Mouse (Mus musculus): Measurements from ENCODE around the gene Ube2s.

Ube2s gene

GRCm38 (mm10) chr7:4776861-4777830, 35.2 kb downstream of the Ube2s start:
- in situ Hi-C loops (cut with MboI) = no loop called here

GRCm38 (mm10) chr7:4776131-4776530, 36.3 kb downstream of the Ube2s start:
- in situ Hi-C loops (cut with MboI) = no loop called here

DNA sequence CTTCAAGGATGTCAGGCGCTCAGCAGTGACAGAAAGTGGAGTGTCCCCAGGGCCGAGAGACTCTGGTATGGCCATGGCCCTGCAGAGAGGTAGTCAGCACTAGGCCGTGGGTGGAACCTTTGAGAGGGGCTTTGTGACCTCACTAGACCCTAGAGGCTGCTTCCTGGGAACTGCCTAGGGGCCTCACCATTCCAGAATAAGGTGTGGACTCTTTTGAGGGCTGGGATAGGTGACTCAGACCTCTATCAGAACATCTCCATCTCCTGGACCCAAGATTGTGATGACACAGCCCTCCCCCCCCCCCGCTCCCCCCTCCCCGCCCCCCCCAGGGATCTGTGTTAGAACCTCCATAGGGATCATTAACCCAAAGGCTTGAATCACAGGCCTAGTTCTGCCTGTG, 41.2 kb downstream of the Ube2s start, which contains the start of gene Fam71e2:
Gene Fam71e2, minus strand, starts transcription at position 101 of the 400 bp plus-strand sequence.
- in situ Hi-C loops (cut with MboI) = no loop called here

GRCm38 (mm10) chr7:4764946-4765710, 47.3 kb downstream of the Ube2s start:
- in situ Hi-C loops (cut with MboI) = no loop called here

DNA sequence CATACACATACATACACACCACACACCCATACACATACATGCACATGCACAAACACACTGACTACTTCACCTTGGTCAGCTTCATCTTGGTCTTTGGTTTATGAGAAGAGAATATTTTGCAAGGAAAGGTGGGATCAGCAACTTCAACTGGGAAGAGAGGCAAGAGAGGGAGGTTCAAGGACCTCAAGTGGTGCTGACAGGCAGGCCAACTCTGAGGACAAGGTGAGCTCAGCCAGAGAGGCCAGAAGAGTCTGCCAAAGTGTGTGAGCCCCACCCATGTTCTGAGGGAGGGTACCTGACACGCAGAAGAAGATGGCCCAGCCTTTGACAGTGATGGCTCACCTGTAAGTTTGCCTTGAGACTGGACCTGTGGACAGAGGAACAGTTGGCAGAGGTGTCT, 52.7 kb downstream of the Ube2s start:
- in situ Hi-C loops (cut with MboI) = no loop called here

GRCm38 (mm10) chr7:4752821-4753570, 59.4 kb downstream of the Ube2s start, which contains the start of gene Cox6b2:
TSS of gene Cox6b2 (minus strand) at chr7:4753094.
- in situ Hi-C loops (cut with MboI) = no loop called here

DNA sequence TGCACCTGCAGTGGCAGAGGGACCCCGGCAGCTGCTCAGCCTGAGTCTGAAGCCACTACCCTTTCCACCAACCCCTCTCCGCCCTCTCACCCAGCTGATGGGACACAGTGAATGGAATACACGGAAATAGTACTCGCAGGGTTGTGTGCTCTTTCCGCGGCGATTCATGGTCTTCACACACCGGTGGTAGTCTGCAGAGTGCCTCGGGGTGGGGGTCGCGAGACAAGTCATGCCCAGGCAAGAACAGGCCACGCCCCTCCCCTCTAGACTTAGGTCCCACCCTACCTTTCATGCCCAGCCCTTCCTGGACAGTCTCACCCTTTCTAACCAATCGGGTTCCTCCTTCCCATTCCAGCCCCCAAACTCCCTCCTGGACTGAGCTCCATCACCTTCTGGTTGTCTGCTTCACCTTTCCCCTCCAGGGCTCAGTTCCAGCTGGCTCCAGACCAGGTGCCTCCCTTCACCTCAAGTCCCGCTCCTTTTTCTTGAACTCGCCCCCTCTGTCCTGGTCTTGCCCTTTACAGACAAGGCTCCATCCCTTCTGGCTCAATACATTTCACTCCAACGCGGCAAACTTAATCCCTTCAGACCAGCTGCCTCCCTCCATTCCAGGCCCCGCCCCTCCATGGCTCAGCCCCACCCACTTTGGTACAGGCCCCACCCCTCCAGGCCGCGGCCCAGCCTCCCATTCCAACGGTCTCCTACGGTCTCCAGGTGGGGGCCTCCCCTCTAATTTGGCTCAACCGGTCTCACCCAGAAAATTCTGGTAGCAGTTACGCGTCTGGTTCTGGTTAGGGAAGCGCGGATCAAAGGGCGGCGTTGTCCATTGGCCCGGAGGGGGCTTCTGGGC, 60.2 kb downstream of the Ube2s start:
- in situ Hi-C loops (cut with MboI) = no loop called here

DNA sequence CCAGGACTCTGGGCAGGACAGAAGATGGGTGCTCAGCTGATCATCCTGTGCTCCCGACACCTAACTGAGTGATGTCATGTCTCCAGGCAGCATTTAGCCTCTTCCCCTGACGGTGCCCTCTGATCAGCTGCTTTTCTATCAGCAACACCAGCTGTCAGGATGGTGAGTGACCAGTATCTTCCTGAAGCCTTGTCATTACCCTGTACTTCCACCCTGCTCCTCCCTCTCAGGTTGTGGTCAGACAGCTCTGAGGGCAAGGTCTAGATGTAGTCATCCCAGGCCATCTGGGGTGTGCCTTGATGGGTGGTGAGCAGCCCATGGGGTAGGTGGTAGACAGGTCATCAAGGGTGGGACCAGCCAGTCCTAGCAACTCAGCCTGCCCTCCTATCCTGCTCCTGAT, 63.2 kb downstream of the Ube2s start:
- in situ Hi-C loops (cut with MboI) = no loop called here

GRCm38 (mm10) chr7:4748321-4748720, 64.1 kb downstream of the Ube2s start:
- in situ Hi-C loops (cut with MboI) = no loop called here

DNA sequence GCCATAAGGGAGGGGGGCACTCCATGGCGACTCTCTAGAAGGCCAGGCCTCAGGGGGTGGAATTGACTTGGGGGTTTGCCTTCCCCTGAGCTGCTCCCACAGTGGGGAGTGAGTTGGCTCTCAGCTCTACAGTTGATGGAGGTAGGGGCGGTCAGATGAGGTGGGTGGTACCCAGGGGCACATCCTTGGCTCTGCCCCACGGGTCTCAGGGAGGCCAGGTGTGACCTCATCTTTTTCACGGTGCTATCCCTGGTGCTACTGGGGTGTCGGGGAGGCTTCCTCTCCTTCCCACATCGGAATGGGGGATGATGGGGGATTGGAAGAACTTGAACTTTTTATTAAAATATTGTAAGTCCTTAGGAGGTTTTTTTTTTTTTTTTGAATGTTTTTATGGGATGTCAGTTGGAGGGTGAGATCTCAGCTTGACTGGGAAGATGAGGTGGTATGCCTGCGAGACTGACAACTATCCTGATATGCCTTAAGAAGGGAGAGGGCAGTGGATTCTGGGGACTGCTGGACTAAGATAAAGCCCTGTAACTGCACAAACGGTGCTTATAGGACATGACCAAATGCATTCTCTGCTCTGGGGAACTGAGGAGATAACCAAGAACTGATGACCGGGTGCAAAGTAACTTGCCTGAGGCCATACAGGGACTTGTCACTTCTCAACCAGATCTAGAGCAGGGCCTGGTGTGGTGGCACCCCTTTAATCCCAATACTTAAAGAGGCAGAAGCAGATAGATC, 65.1 kb downstream of the Ube2s start:
- in situ Hi-C loops (cut with MboI) = no loop called here

DNA sequence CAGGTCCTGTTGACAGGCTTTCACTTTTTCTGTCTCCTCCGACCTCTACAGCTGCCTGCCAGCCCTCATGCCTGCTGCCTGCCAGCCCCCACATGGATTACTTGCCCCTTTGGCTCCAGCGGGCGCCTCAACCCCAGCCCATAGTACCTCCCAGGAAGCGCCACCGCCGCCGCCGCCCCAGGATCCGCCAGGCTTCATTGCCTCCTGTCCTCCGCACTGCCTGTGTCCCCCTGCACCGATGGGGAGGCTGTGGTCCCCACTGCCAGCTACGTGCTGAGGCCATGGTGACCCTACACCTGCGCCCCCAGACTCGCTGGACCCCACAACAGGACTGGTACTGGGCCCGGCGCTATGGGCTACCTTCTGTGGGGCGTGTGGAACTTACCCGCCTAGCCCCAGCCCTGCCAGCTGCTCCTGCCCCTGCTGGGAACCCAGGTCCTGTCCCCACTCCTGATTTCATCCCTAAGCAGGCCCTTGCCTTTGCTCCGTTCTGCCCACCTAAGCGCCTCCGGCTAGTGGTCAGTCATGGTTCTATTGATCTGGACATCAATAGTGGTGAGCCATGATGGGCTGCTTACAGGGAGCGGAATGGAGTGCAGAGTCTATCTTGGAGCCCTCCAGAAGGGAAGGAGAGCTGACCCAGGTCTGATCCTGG, 65.9 kb downstream of the Ube2s start:
- in situ Hi-C loops (cut with MboI) = no loop called here

DNA sequence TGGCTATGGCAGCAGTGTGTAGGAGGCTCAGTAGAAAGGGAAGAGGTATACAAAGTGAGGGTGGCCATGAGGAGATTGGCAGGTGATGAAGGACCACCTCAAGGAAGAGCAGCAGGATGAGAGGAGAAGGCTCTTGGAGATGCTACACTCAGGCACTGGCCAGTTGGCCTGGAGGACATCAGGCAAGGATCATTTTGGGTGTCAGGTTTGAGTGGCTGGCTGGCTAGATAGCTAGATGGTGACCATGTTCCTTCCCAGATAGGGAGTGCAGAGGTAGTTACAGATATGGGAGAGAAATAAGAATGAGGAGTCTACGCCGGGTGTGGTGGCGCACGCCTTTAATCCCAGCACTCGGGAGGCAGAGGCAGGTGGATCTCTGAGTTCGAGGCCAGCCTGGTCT, 67.5 kb downstream of the Ube2s start:
- in situ Hi-C loops (cut with MboI) = no loop called here

Data from mature B cell (primary cell).